Mouse (Mus musculus): Measurements from ENCODE around the gene Gm732. TPM values are rescaled to one million over a fixed set of nuclear protein-coding genes. Genes with fewer than 3 reads are reported as not detected.

Gene Gm732
- polyA plus RNA-seq (2016; fragmentation: Nextera tagmentation; extraction: Ambion mirVana): not detected in 2 replicates

DNA sequence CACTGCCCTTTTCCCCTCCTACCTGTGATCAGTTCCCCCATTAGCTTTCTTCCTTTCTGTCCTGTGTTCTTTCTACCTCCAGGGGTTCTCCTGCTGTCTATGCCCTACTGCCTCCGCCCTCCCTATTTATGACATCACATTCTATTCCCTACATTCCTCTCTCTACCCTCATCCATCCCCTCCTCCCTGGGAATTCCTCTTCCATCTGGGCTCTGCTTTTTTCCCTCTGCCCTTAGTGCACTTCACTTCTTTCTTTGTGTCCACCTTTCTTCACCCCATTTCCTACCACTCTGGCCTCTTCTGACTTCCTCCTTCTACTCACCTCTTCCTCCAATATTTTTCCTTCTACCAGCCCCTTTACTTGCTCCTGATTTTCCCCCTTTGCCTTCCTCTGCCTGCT is at the start of gene Gm732:
Gene Gm732 (minus strand): TSS at position 101 of the 400 bp plus-strand sequence.
- no peak for ATAC-seq (ENCODE audit: low FRiP score, low read depth)
- no peak within 1 kb of the TSS for H3K4me3 ChIP-seq
- H3K27me3 ChIP-seq (replicated peaks): no peaks in the 10 kb centered on the region
- no peak within 1 kb of the TSS for H3K9ac ChIP-seq
- H3K36me3 ChIP-seq: no peaks in the 10 kb centered on the region
- no peaks in the 10 kb centered on the region for H3K9me3 ChIP-seq
- no peak within 1 kb of the TSS for H3K27ac ChIP-seq
- H3K4me2 ChIP-seq (replicated peaks): no peak within 1 kb of the TSS
- WGBS: 71% methylated on average over 1 of the region's 1 CpGs
- H3K4me1 ChIP-seq: no peaks in the 10 kb centered on the region

Other genes starting within 250 kb of the Gm732 start
- not detected in 2 replicates for gene Tent5d, start 155.9 kb downstream of the Gm732 start, polyA plus RNA-seq (2016; fragmentation: Nextera tagmentation; extraction: Ambion mirVana)
- gene 2610002M06Rik, start 132.1 kb downstream of the Gm732 start, polyA plus RNA-seq (2016; fragmentation: Nextera tagmentation; extraction: Ambion mirVana): 9.7 and 11.5 TPM in 2 replicates